Mouse (Mus musculus): ENCODE measurements at regions not wholly inside any gene's neighbourhood (a gene's known extent, or its start where the extent isn't known, plus 50 kb on each side); places are given as distances from the start of the nearest gene placed in this dataset.

DNA sequence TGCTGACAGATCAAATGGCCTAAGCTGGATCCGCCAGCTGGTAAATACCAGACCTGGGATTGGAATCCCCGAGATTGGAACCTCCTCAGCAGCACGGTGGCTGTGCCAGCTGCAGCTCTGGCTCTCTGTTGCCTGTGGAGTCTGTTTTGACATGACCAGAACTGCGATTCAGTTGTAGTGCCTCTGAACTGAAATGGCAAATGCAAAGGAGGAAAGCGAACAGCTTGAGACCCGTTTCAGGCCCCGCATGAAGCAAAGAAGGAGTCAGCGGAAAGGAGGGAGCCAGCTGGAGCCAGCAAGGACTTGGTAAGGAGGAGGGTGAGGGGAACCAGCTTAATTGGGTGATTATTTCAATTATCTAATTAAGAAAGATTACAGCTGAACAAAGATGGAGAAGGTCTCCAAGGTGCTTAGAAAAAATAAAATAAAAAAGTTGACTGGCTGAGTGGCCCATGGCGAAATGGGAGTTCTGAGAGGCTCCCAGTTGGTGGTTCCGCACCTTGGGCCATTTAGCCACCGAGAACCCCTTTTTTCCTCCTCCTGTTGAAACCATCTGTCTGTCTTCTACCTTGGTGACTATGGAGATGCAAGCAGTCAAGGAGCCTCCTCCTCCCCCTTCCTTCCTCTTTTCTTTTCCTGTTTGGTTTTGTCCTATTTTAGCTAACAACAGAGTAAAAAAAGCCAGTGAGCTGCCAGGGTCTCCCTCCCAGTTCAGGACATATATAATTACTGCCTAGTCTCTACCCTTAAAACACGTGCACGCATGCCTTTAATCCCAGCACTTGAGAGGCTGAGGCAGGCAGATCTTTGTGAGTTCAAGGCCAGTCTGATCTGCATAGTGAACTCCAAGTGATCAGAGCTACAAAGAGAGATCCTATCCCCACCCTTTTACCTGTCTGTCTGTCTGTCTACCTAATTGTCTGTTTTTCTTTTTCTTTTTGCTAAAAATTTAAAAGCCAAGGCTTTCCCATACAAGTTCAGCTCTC lies 54.3 kb upstream of the Rybp start:
- in situ Hi-C loops (cut with MboI; ENCODE audit: unreplicated experiment in 2 of 2): no loop called here

DNA sequence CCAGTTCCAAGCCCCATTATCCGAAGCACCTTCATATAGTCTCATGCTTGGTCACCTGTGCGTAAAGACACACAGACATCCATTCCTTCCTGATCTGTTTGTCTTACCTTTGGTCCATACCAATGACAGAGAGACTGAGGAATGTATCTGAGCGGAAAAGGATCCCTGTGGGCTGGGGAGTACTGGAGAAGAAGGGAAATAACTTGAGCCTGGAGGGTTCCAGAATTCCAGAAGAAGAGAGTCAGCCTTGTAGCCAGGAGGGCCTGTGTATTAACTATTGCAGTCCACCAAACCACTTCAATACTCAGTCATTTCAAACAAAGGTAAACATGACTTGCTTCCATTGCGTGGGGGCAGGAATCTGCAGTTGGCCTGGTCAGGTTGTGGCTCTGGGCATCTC lies 51.0 kb upstream of the Rybp start:
- in situ Hi-C loops (cut with MboI; ENCODE audit: unreplicated experiment in 2 of 2): no loop called here
